Mouse (Mus musculus) forebrain, embryonic 14.5 days (tissue): ENCODE data around the gene Ms4a18. TPM values are rescaled to one million over a fixed set of nuclear protein-coding genes. Genes with fewer than 3 reads are reported as not detected.

ENCODE experiments used
- ATAC-seq: fragments of 200-750 bp; cut with Nextera tagmentation; 2 replicates; pipeline ENCODE4 v1.8.0; 2017; ENCODE audit warnings: mild to moderate bottlenecking, moderate library complexity
- DNase-seq: peaks from one replicate; pipeline ENCODE4 v3.0.0-alpha.2; 2015; ENCODE audit warnings: low spot score
- H3K27ac ChIP-seq: fragments of 300-500 bp; sonication (generic); 2 replicates; pipeline ENCODE4 v1.5.1; 2014; ENCODE audit warnings: low read depth, mild to moderate bottlenecking, control low read depth, low read length, moderate library complexity
- H3K27me3 ChIP-seq: fragments of 300-500 bp; sonication (generic); replicated peaks from 2 replicates; pipeline ENCODE4 v1.6.1; 2014; ENCODE audit warnings: low read length, control low read depth, mixed read lengths; ENCODE audit not compliant: control insufficient read depth, insufficient read depth
- H3K36me3 ChIP-seq: fragments of 300-500 bp; sonication (generic); 2 replicates; pipeline ENCODE4 v1.6.1; 2014; ENCODE audit warnings: low read length, control low read depth; ENCODE audit not compliant: control insufficient read depth, insufficient read depth
- H3K4me1 ChIP-seq: fragments of 300-500 bp; sonication (generic); 2 replicates; pipeline ENCODE4 v1.6.1; 2014; ENCODE audit warnings: antibody characterized with exemption, low read length, control low read depth; ENCODE audit not compliant: control insufficient read depth, insufficient read depth
- H3K4me2 ChIP-seq: fragments of 300-500 bp; sonication (generic); 2 replicates; pipeline ENCODE4 v1.6.1; 2014; ENCODE audit warnings: mild to moderate bottlenecking, control low read depth, low read length
- H3K4me3 ChIP-seq: fragments of 300-500 bp; sonication (generic); 2 replicates; pipeline ENCODE4 v1.5.1; 2014; ENCODE audit warnings: low read depth, low read length, control low read depth
- H3K9ac ChIP-seq: fragments of 300-500 bp; sonication (generic); 2 replicates; pipeline ENCODE4 v1.6.1; 2014; ENCODE audit warnings: mild to moderate bottlenecking, low read length, control low read depth, moderate library complexity
- H3K9me3 ChIP-seq: fragments of 300-500 bp; sonication (generic); replicated peaks from 2 replicates; pipeline ENCODE4 v1.6.1; 2016; ENCODE audit warnings: low read length, control low read depth, mixed read lengths; ENCODE audit not compliant: control insufficient read depth
- WGBS: fragments of 180-500 bp; shearing (Covaris S2); extraction: QIAGEN DNeasy Blood & Tissue Kit; methylation state at CpG from one replicate; pipeline ENCODE4 v1.1.7; 2014; 5-methylcytosine and 5-hydroxymethylcytosine counted together
- polyA plus RNA-seq: library from polyadenylated mRNA; unstranded; fragments of >200 nt; fragmentation: Nextera tagmentation; extraction: Ambion mirVana; gene quantifications from 2 replicates; pipeline ENCODE4 v1.2.1, GENCODE M21; 2014

Ms4a18 gene
- polyA plus RNA-seq, 1 experiment from 2014 or later, result not detected

DNA sequence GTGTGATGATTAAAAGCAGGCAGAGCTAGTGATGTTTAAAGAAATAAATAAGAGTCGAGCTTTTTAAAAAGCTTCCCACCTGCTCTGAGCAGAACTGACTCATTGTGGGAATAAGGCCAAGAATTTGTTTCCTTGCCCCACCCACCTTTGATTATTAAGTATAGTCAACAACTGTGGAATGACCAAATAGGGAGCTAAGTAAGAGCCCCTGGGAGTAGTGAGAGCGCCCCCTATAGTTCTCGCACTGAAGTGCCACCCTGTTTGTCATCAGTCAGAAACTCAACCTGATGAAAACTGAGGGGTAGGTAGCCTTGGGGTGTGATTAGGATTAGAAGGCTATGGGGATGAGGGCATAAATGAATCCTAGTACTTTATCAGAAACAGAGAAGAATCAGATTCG lies 41.5 kb downstream of the Ms4a18 start:
- no peak for ATAC-seq

DNA sequence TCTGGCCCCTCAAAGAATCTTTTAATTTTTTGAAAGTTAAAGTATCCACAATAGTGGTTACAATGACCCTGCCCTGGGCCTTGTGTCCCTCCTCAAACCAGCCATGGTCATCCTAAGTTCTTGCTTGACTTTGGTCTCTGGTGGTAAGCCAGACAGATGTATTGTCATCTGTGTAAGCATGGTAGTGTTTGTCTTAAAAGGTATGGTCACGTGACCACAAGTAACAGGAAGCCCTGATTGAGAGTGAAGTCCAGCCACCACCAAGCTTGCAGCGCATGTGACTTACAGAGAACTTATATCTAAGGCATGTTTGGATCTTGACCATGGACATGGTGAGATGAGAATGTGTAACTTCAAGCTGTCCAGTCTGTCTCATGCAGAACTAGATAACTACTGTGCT lies 42.6 kb downstream of the Ms4a18 start:
- 77% methylated on average over 2 of the region's 2 CpGs for WGBS
- Histone ChIP-seq H3K4me2 (no peak overlapping the region), H3K9ac (no peak overlapping the region), H3K27me3 (no peaks in the 10 kb centered on the region), H3K27ac (no peak overlapping the region), H3K9me3 (no peaks in the 10 kb centered on the region), H3K36me3 (no peaks in the 10 kb centered on the region), H3K4me3 (no peak overlapping the region), H3K4me1 (no peaks in the 10 kb centered on the region)
- DNase-seq (no peak), ATAC-seq (no peak)

More for the DNA sequence above, 41.5 kb downstream of the Ms4a18 start:
- H3K27ac ChIP-seq, result no peak overlapping the region
- no peak overlapping the region for H3K4me2 ChIP-seq
- DNase-seq, result no peak
- no peak overlapping the region for H3K4me3 ChIP-seq
- H3K36me3 ChIP-seq, result no peaks in the 10 kb centered on the region
- H3K4me1 ChIP-seq, result no peaks in the 10 kb centered on the region
- no peaks in the 10 kb centered on the region for H3K9me3 ChIP-seq
- H3K9ac ChIP-seq, result no peak overlapping the region
- H3K27me3 ChIP-seq, result no peaks in the 10 kb centered on the region
- 58% methylated on average over 4 of the region's 4 CpGs for WGBS

DNA sequence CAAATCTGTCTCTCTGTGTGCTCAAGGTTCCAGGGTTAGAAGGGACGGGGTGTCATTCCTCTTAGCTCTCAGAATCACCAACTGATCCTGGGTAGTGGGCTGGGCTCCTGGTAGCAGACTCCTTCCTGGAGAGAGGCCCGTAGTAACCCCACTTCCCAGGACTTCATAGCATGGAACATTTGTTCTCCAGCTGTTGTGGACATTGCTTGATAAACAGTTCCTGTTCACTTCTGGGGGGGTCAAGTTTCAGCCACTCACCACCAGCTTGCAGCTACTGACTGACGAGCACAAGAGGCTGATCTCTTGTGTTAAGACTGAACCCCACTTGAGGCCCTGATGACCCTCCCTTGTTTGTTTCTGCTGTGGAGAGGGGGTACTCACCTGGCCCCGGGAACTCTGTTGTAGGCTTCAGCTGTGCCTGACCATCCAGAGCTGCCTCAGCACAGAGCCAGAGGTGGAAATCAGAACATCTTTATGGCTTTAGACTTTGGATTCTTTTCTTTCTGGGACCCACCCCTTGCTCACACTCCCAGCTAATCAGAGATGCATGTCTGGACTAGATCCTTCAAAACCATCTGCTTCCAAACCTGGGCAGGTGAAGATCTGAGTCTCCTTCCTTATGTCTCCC lies 43.5 kb downstream of the Ms4a18 start, which contains the start of gene Ms4a10:
TSS of gene Ms4a10 (minus strand) at position 433 of the 628 bp plus-strand sequence.
- Histone ChIP-seq H3K4me2 (no peak within 1 kb of the TSS), H3K4me3 (no peak within 1 kb of the TSS), H3K9me3 (no peaks in the 10 kb centered on the region), H3K4me1 (no peaks in the 10 kb centered on the region), H3K36me3 (no peaks in the 10 kb centered on the region), H3K27me3 (no peaks in the 10 kb centered on the region), H3K9ac (no peak within 1 kb of the TSS), H3K27ac (no peak within 1 kb of the TSS)
- ATAC-seq, result no peak
- no peak for DNase-seq
- 65% methylated on average over 4 of the region's 4 CpGs for WGBS

DNA sequence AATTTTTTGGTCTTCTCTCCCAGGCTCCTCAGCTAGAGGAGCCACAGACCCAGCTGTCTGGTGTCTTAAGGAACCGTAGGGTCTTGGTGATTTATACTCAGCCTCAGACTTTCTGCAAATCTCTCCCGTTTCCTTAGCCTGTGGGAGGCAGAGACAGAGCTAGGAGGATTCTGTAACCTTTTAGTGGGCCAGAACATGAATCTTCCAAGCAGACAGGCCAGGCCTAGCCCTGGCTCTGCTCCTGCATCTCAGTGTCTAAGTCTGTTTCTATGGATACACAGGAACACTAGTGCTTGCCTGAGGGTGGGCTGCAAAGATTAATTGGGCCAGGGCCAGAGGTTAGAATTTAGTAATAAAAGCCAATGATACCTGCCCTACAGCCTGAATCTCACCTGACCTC lies 44.6 kb downstream of the Ms4a18 start:
- no peak overlapping the region for H3K4me2 ChIP-seq
- DNase-seq (no peak), ATAC-seq (no peak)
- H3K27ac ChIP-seq, result no peak overlapping the region
- H3K36me3 ChIP-seq, result no peaks in the 10 kb centered on the region
- H3K4me1 ChIP-seq, result no peaks in the 10 kb centered on the region
- no peaks in the 10 kb centered on the region for H3K27me3 ChIP-seq
- WGBS, result 64% methylated on average over 2 of the region's 2 CpGs
- H3K9ac ChIP-seq, result no peak overlapping the region
- no peak overlapping the region for H3K4me3 ChIP-seq
- H3K9me3 ChIP-seq, result no peaks in the 10 kb centered on the region

DNA sequence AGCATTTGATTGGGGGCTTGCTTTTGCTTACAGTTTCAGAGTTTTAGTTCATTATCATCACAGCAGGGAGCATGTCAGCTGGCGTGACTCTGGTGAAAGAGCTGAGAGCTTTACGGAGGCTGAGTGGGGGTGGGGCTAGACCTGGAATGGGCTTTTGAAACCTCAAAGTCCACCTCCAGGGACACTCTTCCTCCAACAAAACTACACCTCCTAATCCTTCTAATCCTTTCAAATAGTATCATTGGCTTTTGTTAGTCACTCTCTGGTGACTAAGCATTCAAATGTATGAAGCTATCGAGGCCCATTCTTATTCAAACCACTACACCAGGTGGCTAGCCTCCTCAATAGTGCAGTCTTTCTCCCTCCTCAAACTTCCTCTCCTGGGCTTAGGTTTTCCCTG lies 45.2 kb downstream of the Ms4a18 start:
- H3K4me1 ChIP-seq, result no peaks in the 10 kb centered on the region
- H3K27ac ChIP-seq, result no peak overlapping the region
- no peaks in the 10 kb centered on the region for H3K36me3 ChIP-seq
- no peak for DNase-seq
- H3K27me3 ChIP-seq, result no peaks in the 10 kb centered on the region
- no peak overlapping the region for H3K4me2 ChIP-seq
- H3K9me3 ChIP-seq, result no peaks in the 10 kb centered on the region
- ATAC-seq, result no peak
- H3K9ac ChIP-seq, result no peak overlapping the region
- H3K4me3 ChIP-seq, result no peak overlapping the region
- WGBS, result 10% methylated on average over 3 of the region's 3 CpGs

DNA sequence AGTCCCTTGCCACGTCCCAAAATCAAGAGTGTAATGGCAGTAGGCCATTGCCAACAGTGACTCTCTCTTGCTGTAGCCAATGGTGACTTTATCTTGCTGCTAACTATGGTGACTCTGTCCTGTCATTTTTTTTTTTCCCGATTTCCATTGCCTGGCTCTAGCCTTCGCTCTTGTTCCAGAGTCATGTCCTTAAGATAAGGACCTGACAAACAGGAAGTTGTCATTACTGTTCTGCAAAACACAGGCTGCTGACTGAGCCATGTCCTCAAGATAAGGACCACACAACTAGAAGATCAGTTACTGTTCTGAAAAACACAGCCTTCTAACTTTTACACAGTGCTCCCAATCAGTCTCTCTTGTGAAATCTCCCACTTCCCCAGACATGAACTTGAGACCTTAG lies 47.4 kb downstream of the Ms4a18 start:
- no peak overlapping the region for H3K4me3 ChIP-seq
- no peak overlapping the region for H3K4me2 ChIP-seq
- no peak overlapping the region for H3K9ac ChIP-seq
- H3K4me1 ChIP-seq, result no peaks in the 10 kb centered on the region
- WGBS, result 81% methylated on average over 3 of the region's 3 CpGs
- H3K27me3 ChIP-seq, result no peaks in the 10 kb centered on the region
- H3K9me3 ChIP-seq, result no peaks in the 10 kb centered on the region
- ATAC-seq (no peak), DNase-seq (no peak)
- no peak overlapping the region for H3K27ac ChIP-seq
- no peaks in the 10 kb centered on the region for H3K36me3 ChIP-seq

DNA sequence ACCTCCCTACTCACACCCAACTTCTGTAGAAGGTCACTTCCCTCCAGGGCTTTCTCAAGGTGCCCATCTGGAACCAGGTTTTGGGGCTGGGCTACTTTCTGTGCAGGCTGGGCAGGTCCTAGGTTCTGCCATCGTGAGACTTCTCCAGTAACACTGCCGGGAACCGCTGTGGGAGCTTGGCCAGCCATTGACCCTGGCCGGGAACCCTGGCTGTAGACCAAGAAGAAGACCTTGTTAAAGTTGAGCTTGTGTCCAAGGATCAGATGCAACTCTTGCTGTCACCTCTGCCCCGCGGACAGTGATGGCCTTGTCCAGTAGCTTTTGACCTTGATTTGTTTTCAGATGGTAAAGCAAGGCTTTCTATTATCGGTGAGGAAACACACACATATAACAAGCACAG lies 49.3 kb downstream of the Ms4a18 start:
- DNase-seq, result no peak
- ATAC-seq, result no peak

DNA sequence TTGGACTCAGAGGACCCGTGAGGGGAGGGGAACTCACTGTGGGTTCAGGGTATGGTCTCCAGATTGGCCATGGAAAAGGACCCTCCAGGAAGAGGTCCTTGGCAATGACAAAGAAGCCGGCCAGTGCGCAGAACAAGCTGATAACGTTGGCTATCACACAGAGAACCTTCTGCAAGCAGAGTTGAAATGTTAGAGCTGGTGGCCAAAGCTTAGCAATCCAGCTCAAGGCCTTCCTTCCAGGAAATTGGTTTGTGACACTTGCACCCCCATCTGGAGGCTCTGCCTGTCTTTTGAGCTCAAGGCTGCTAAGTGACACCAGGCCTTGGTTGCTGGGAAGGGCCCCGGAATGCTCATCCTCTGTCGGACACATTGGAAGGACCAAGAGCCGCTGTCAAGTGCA lies 52.1 kb downstream of the Ms4a18 start:
- no peak for ATAC-seq
- Histone ChIP-seq H3K27ac (no peak overlapping the region), H3K4me1 (no peaks in the 10 kb centered on the region), H3K9me3 (no peaks in the 10 kb centered on the region), H3K4me2 (no peak overlapping the region), H3K36me3 (no peaks in the 10 kb centered on the region), H3K27me3 (no peaks in the 10 kb centered on the region), H3K4me3 (no peak overlapping the region), H3K9ac (no peak overlapping the region)
- 93% methylated on average over 7 of the region's 7 CpGs for WGBS
- DNase-seq, result no peak

More for the DNA sequence above, 49.3 kb downstream of the Ms4a18 start:
- Histone ChIP-seq H3K4me1 (no peaks in the 10 kb centered on the region), H3K4me3 (no peak overlapping the region), H3K27me3 (no peaks in the 10 kb centered on the region), H3K27ac (no peak overlapping the region), H3K9ac (no peak overlapping the region), H3K9me3 (no peaks in the 10 kb centered on the region), H3K36me3 (no peaks in the 10 kb centered on the region), H3K4me2 (no peak overlapping the region)
- 94% methylated on average over 7 of the region's 7 CpGs for WGBS

DNA sequence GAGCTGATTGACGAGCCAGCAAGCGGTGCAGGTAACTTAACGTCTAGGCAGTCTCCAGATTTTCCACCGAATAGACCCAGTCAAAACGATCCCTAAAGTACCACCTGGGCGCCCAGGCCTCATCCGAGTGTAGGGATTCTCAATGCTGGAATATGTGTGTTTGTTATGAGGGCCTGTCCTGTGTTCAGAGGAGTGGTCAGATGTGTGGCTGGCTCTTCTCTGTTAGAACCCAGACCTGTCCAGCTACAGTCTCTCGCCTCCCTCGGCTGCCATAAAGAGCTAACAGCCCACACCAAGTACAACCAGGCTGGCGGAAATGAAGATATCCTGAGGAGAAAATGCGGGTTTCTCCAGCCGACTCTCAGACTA lies 57.9 kb downstream of the Ms4a18 start:
- no peaks in the 10 kb centered on the region for H3K4me1 ChIP-seq
- H3K9me3 ChIP-seq, result no peaks in the 10 kb centered on the region
- WGBS, result 46% methylated on average over 12 of the region's 12 CpGs
- H3K27ac ChIP-seq, result no peak overlapping the region
- no peaks in the 10 kb centered on the region for H3K36me3 ChIP-seq
- H3K4me2 ChIP-seq, result no peak overlapping the region
- ATAC-seq (no peak), DNase-seq (no peak)
- no peak overlapping the region; the same call in 1 of the 2 replicates for H3K9ac ChIP-seq
- no peak overlapping the region for H3K4me3 ChIP-seq
- no peaks in the 10 kb centered on the region for H3K27me3 ChIP-seq
